20 mouse cellular contexts compared by ENCODE assay signal in the genomic region with DNA sequence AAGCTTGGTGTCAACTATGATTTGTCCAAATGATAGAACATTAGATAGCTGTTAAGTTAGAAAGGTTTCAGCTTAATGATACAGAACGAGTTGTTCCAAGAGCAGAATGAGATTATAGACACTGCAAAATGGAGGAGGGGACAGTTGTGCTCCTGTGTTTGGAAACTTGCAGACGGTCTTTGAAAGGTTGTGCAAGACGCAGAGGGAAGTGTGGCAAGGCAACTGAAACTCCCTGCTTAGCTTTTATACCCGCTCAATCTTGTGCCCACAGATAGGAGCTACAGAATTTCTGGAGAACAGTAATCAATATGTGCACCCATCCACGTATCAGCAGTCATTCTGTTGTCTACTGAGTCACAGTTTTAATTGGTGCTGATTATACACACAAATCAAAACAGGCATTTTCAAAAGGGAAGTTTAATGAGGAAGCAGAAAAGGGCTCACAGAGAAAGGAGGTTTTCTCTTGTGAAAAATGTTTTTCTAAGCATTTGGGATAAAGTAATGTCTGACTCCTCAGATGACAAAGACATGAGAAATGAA. TPM values are rescaled to one million over a fixed set of nuclear protein-coding genes. Genes with fewer than 3 reads are reported as not detected.
DNase-seq lines count a peak whose midpoint lies in the region.
"Had no signal": no experiment of that assay in that cellular context is flagged by ENCODE, and none has a peak within 500 bp of the region (broad histone marks: within the 10 kb centered on the region; RNA-seq: fewer than 3 reads in every experiment).

No protein-coding gene starts in this region.

- H3K4me1 ChIP-seq in brown adipose tissue, adult 24 weeks (ENCODE audit: control insufficient read depth, insufficient read depth, insufficient read length, low read length): peaks cover 2% of the 10 kb centered on the region; the same call in 1 of the 2 replicates
- H3K4me1 ChIP-seq: forebrain, embryonic 12.5 days had no signal

- H3K27ac ChIP-seq in brown adipose tissue, adult 24 weeks (replicated peaks; ENCODE audit: low read depth, low read length): peak overlapping the region; percentile 66; the same call in 1 of the 2 replicates
- H3K27ac ChIP-seq: forebrain, embryonic 12.5 days; hindbrain, embryonic 14.5 days; liver, embryonic 14.5 days had no signal

- H3K4me3 ChIP-seq in brown adipose tissue, adult 24 weeks (ENCODE audit: insufficient read depth, low read depth, low read length): no peak overlapping the region
- H3K4me3 ChIP-seq: forebrain, embryonic 12.5 days; heart, embryonic 10.5 days had no signal

- peak; percentile 14 for DNase-seq in layer of hippocampus, adult 11-12 months (ENCODE audit: low spot score)
- DNase-seq in layer of hippocampus, adult 9-11 months: no peak
- DNase-seq in 416B (ENCODE audit: low read depth): peak; percentile 70
- DNase-seq in lung, postnatal 36 days: peak; percentile 41
- DNase-seq in left cerebral cortex, postnatal 36 days (ENCODE audit: low spot score in 2 of 2): no peak
- DNase-seq in layer of hippocampus, adult 18-20 months (ENCODE audit: low spot score in 2 of 2): no peak
- DNase-seq in urinary bladder, adult 2 months (ENCODE audit: low spot score): no peak
- DNase-seq: adrenal gland, postnatal 25 days; cerebellum, postnatal 14 days; gastrocnemius, postnatal 14 days; heart, postnatal 10 days; kidney, adult 18-20 months; kidney, postnatal 14 days; right cerebral cortex, postnatal 25 days; thymus, postnatal 4 days had no signal

- intact Hi-C loops in left cerebral cortex, postnatal 36 days (cut with DNase I): no loop called here

RNA-seq across cellular contexts. Expression of a gene that starts 23.1 kb away (rescaled TPM):
- polyA plus RNA-seq in brown adipose tissue, adult 24 weeks (2012; ENCODE audit: insufficient read depth, insufficient read length, missing spikeins): 216 and 558 TPM in 2 replicates
- total RNA-seq in left cerebral cortex, postnatal 36 days (2021): 1 to 10 TPM; 3.2 to 5.6 TPM
- 1 to 10 TPM; 6.1 to 8.0 TPM for total RNA-seq in layer of hippocampus, adult 18-20 months (2021)
- polyA plus RNA-seq in urinary bladder, adult 2 months (2012; rRNA removed): 7.1 and 7.5 TPM in 2 replicates

Comparison
In these comparisons a context has a peak if more than half of its experiments do, and no peak if none do; other contexts are left out.
1. DNase-seq: peak in layer of hippocampus, adult 11-12 months (single experiment), 416B (single experiment) and lung, postnatal 36 days (single experiment); none in layer of hippocampus, adult 9-11 months (single experiment), left cerebral cortex, postnatal 36 days (0 of 2), layer of hippocampus, adult 18-20 months (0 of 2) and urinary bladder, adult 2 months (single experiment).